Mouse (Mus musculus): ENCODE data around the gene Hspa4. TPM values are rescaled to one million over a fixed set of nuclear protein-coding genes. Genes with fewer than 3 reads are reported as not detected.

Hspa4 gene
- total RNA-seq (2023): 105 TPM

GRCm38 (mm10) chr11:53300330-53301166 is at the start of gene Hspa4:
Gene Hspa4, minus strand, starts transcription at chr11:53300457.

GRCm38 (mm10) chr11:53324512-53324968 is 24.3 kb upstream of the Hspa4 start, which contains the start of gene Zcchc10:
Gene Zcchc10, plus strand, starts transcription at chr11:53324679.

Other genes with a start within 250 kb of the Hspa4 start
- 22.1 TPM for gene Zcchc10, start 24.2 kb upstream of the Hspa4 start, total RNA-seq (2023)
- gene Aff4, start 50.4 kb upstream of the Hspa4 start, total RNA-seq (2023): 258 TPM
- gene Leap2, start 122.7 kb upstream of the Hspa4 start, total RNA-seq (2023): not detected
- gene Uqcrq, start 130.4 kb upstream of the Hspa4 start, total RNA-seq (2023): 142 TPM
- gene Gdf9, start 130.6 kb upstream of the Hspa4 start, total RNA-seq (2023): not detected
- gene Gm10447, start 156.7 kb upstream of the Hspa4 start, total RNA-seq (2023): not detected
- gene Shroom1, start 156.7 kb upstream of the Hspa4 start, total RNA-seq (2023): not detected
- not detected for gene Gm9837, start 170.0 kb upstream of the Hspa4 start, total RNA-seq (2023)
- not detected for gene Gm9945, start 179.7 kb upstream of the Hspa4 start, total RNA-seq (2023)
- not detected for gene Sowaha, start 179.8 kb upstream of the Hspa4 start, total RNA-seq (2023)
- 1.2 TPM for gene Sept8, start 218.8 kb upstream of the Hspa4 start, total RNA-seq (2023)

All from CD4-positive naive resting alpha-beta T cell, adult 57 days (primary cell).